Mouse (Mus musculus) embryonic facial prominence, embryonic 15.5 days (tissue): ENCODE results near the gene Arsg. TPM values are rescaled to one million over a fixed set of nuclear protein-coding genes. Genes with fewer than 3 reads are reported as not detected.

Source experiments
- ATAC-seq: fragments of 200-750 bp; cut with Nextera tagmentation; 2 replicates; pipeline ENCODE4 v1.8.0; 2017; ENCODE audit warnings: low read depth, moderate TSS enrichment; ENCODE audit not compliant: insufficient number of reproducible peaks, low FRiP score, low TSS enrichment
- H3K27ac ChIP-seq: fragments of 300-500 bp; sonication (generic); replicated peaks from 2 replicates; pipeline ENCODE4 v1.5.1; 2015; ENCODE audit warnings: mild to moderate bottlenecking, inconsistent platforms
- H3K27me3 ChIP-seq: fragments of 300-500 bp; sonication (generic); 2 replicates; pipeline ENCODE4 v1.6.1; 2015; ENCODE audit warnings: inconsistent platforms
- H3K36me3 ChIP-seq: fragments of 300-500 bp; sonication (generic); 2 replicates; pipeline ENCODE4 v1.6.1; 2015; ENCODE audit warnings: mild to moderate bottlenecking, inconsistent platforms
- H3K4me1 ChIP-seq: fragments of 300-500 bp; sonication (generic); 2 replicates; pipeline ENCODE4 v1.6.1; 2015; ENCODE audit warnings: inconsistent platforms
- H3K4me2 ChIP-seq: fragments of 300-500 bp; sonication (generic); replicated peaks from 2 replicates; pipeline ENCODE4 v1.6.1; 2015; ENCODE audit warnings: mild to moderate bottlenecking, inconsistent platforms
- H3K4me3 ChIP-seq: fragments of 300-500 bp; sonication (generic); replicated peaks from 2 replicates; pipeline ENCODE4 v1.5.1; 2015; ENCODE audit warnings: mild to moderate bottlenecking, inconsistent platforms
- H3K9ac ChIP-seq: fragments of 300-500 bp; sonication (generic); 2 replicates; pipeline ENCODE4 v1.6.1; 2015; ENCODE audit warnings: inconsistent platforms
- H3K9me3 ChIP-seq: fragments of 300-500 bp; sonication (generic); replicated peaks from 2 replicates; pipeline ENCODE4 v1.6.1; 2016; ENCODE audit warnings: inconsistent platforms
- WGBS: fragments of 180-500 bp; shearing (Covaris S2); methylation state at CpG from one replicate; pipeline ENCODE4 v1.1.7; 2015; 5-methylcytosine and 5-hydroxymethylcytosine counted together
- polyA plus RNA-seq: library from polyadenylated mRNA; unstranded; fragments of >200 nt; fragmentation: Nextera tagmentation; extraction: Ambion mirVana; gene quantifications from 2 replicates; pipeline ENCODE4 v1.2.1, GENCODE M21; 2015

The Arsg gene
- 4.3 and 4.6 TPM in 2 replicates for polyA plus RNA-seq

GRCm38 (mm10) chr11:109473171-109474085 is at the start of gene Arsg, which contains the start of gene Slc16a6:
Gene Arsg, plus strand, starts transcription at chr11:109473374.
Gene Slc16a6, minus strand, starts transcription at chr11:109473598.
- Histone ChIP-seq H3K36me3 (no peaks in the 10 kb centered on the region), H3K9me3 (no peaks in the 10 kb centered on the region), H3K4me3 (peak within 1 kb of the TSS; percentile 74), H3K4me1 (peaks cover 12% of the 10 kb centered on the region; the same call in 1 of the 2 replicates), H3K27me3 (peaks cover 33% of the 10 kb centered on the region), H3K9ac (peak within 1 kb of the TSS; percentile 56), H3K4me2 (peak within 1 kb of the TSS; percentile 98), H3K27ac (peak within 1 kb of the TSS; percentile 75)
- WGBS = under 1% methylated on average over 104 of the region's 111 CpGs
- peak; percentile 74 for ATAC-seq

GRCm38 (mm10) chr11:109425392-109426271 is 47.5 kb upstream of the Arsg start, which contains the start of gene Amz2:
Gene Amz2, plus strand, starts transcription at chr11:109425946.
- peaks cover 22% of the 10 kb centered on the region for H3K36me3 ChIP-seq
- H3K4me2 ChIP-seq = peak within 1 kb of the TSS; percentile 75
- peak; percentile 96 for ATAC-seq
- H3K4me1 ChIP-seq = peaks cover 15% of the 10 kb centered on the region
- peak within 1 kb of the TSS; percentile 36 for H3K9ac ChIP-seq
- WGBS = under 1% methylated on average over 65 of the region's 65 CpGs
- H3K9me3 ChIP-seq = no peaks in the 10 kb centered on the region
- H3K27ac ChIP-seq = peak within 1 kb of the TSS; percentile 92
- H3K4me3 ChIP-seq = peak within 1 kb of the TSS; percentile 73
- no peaks in the 10 kb centered on the region for H3K27me3 ChIP-seq

- 0% methylated on average over 11 of the region's 11 CpGs for WGBS
- H3K27ac ChIP-seq = peak overlapping the region; percentile 92
- ATAC-seq = no peak; the same call in 1 of the 2 replicates
Measured at GRCm38 (mm10) chr11:109426272-109426586, 46.9 kb upstream of the Arsg start.

GRCm38 (mm10) chr11:109427353-109427752 is 45.8 kb upstream of the Arsg start:
- Histone ChIP-seq H3K4me2 (no peak overlapping the region), H3K9ac (no peak overlapping the region), H3K36me3 (peaks cover 28% of the 10 kb centered on the region), H3K4me1 (peaks cover 18% of the 10 kb centered on the region), H3K4me3 (no peak overlapping the region), H3K27me3 (no peaks in the 10 kb centered on the region), H3K27ac (no peak overlapping the region), H3K9me3 (no peaks in the 10 kb centered on the region)
- WGBS = 95% methylated on average over 5 of the region's 5 CpGs
- ATAC-seq = no peak

More at GRCm38 (mm10) chr11:109426272-109426586, 46.9 kb upstream of the Arsg start:
- H3K36me3 ChIP-seq = peaks cover 25% of the 10 kb centered on the region
- H3K4me3 ChIP-seq = peak overlapping the region; percentile 73
- H3K27me3 ChIP-seq = no peaks in the 10 kb centered on the region
- peaks cover 15% of the 10 kb centered on the region for H3K4me1 ChIP-seq
- no peaks in the 10 kb centered on the region for H3K9me3 ChIP-seq
- H3K4me2 ChIP-seq = peak overlapping the region; percentile 75
- peak overlapping the region; percentile 36 for H3K9ac ChIP-seq

- ATAC-seq = no peak
- H3K9ac ChIP-seq = no peak overlapping the region
Measured at GRCm38 (mm10) chr11:109434233-109434798, 38.9 kb upstream of the Arsg start.

GRCm38 (mm10) chr11:109436889-109437288 is 36.3 kb upstream of the Arsg start:
- Histone ChIP-seq H3K9ac (no peak overlapping the region), H3K27ac (no peak overlapping the region), H3K36me3 (peaks cover 48% of the 10 kb centered on the region), H3K27me3 (no peaks in the 10 kb centered on the region), H3K4me2 (no peak overlapping the region), H3K4me3 (no peak overlapping the region), H3K4me1 (peaks cover 16% of the 10 kb centered on the region; the same call in 1 of the 2 replicates), H3K9me3 (no peaks in the 10 kb centered on the region)
- ATAC-seq = no peak
- whole genome bisulfite sequencing = 59% methylated on average over 8 of the region's 8 CpGs

More at GRCm38 (mm10) chr11:109434233-109434798, 38.9 kb upstream of the Arsg start:
- no peaks in the 10 kb centered on the region for H3K9me3 ChIP-seq
- peaks cover 63% of the 10 kb centered on the region for H3K36me3 ChIP-seq
- H3K4me1 ChIP-seq = 0 out of 2 replicates have a peak, but pooled peaks cover 4% of the 10 kb centered on the region
- H3K4me3 ChIP-seq = no peak overlapping the region
- 94% methylated on average over 16 of the region's 16 CpGs for WGBS
- H3K27ac ChIP-seq = no peak overlapping the region
- no peaks in the 10 kb centered on the region for H3K27me3 ChIP-seq
- no peak overlapping the region for H3K4me2 ChIP-seq

- 11% methylated on average over 5 of the region's 5 CpGs for WGBS
- H3K27me3 ChIP-seq = no peaks in the 10 kb centered on the region
- ATAC-seq = no peak
- H3K4me2 ChIP-seq = peak overlapping the region; percentile 87
- no peak overlapping the region; the same call in 1 of the 2 replicates for H3K9ac ChIP-seq
- H3K4me1 ChIP-seq = peaks cover 16% of the 10 kb centered on the region; the same call in 1 of the 2 replicates
- H3K4me3 ChIP-seq = peak overlapping the region; percentile 55
- no peak overlapping the region for H3K27ac ChIP-seq
- H3K36me3 ChIP-seq = peaks cover 35% of the 10 kb centered on the region
- H3K9me3 ChIP-seq = no peaks in the 10 kb centered on the region
Measured at GRCm38 (mm10) chr11:109439209-109439608, 34.0 kb upstream of the Arsg start.

GRCm38 (mm10) chr11:109439829-109440340 is 33.3 kb upstream of the Arsg start:
- peaks cover 28% of the 10 kb centered on the region for H3K36me3 ChIP-seq
- H3K9me3 ChIP-seq = no peaks in the 10 kb centered on the region
- H3K4me2 ChIP-seq = peak overlapping the region; percentile 87
- WGBS = under 1% methylated on average over 32 of the region's 32 CpGs
- ATAC-seq = peak; percentile 45; the same call in 1 of the 2 replicates
- H3K4me1 ChIP-seq = peaks cover 16% of the 10 kb centered on the region; the same call in 1 of the 2 replicates
- peak overlapping the region; percentile 37 for H3K9ac ChIP-seq
- H3K27me3 ChIP-seq = no peaks in the 10 kb centered on the region
- peak overlapping the region; percentile 55 for H3K4me3 ChIP-seq
- H3K27ac ChIP-seq = peak overlapping the region; percentile 13

GRCm38 (mm10) chr11:109440641-109441040 is 32.5 kb upstream of the Arsg start:
- H3K4me2 ChIP-seq = peak overlapping the region; percentile 87
- H3K27ac ChIP-seq = no peak overlapping the region
- H3K4me1 ChIP-seq = peaks cover 16% of the 10 kb centered on the region; the same call in 1 of the 2 replicates
- WGBS = 60% methylated on average over 4 of the region's 4 CpGs
- H3K27me3 ChIP-seq = no peaks in the 10 kb centered on the region
- no peak for ATAC-seq
- H3K4me3 ChIP-seq = peak overlapping the region; percentile 55
- no peaks in the 10 kb centered on the region for H3K9me3 ChIP-seq
- no peak overlapping the region for H3K9ac ChIP-seq
- peaks cover 21% of the 10 kb centered on the region for H3K36me3 ChIP-seq

GRCm38 (mm10) chr11:109441119-109441518 is 32.1 kb upstream of the Arsg start:
- H3K9me3 ChIP-seq = no peaks in the 10 kb centered on the region
- no peak overlapping the region for H3K9ac ChIP-seq
- peaks cover 16% of the 10 kb centered on the region; the same call in 1 of the 2 replicates for H3K4me1 ChIP-seq
- no peak for ATAC-seq
- no peak overlapping the region for H3K4me2 ChIP-seq
- H3K27me3 ChIP-seq = no peaks in the 10 kb centered on the region
- peaks cover 16% of the 10 kb centered on the region for H3K36me3 ChIP-seq
- no peak overlapping the region for H3K27ac ChIP-seq
- 57% methylated on average over 3 of the region's 3 CpGs for WGBS
- H3K4me3 ChIP-seq = no peak overlapping the region
